Mouse (Mus musculus): ENCODE data around the gene Tet2. TPM values are rescaled to one million over a fixed set of nuclear protein-coding genes. Genes with fewer than 3 reads are reported as not detected.

Tet2 gene
- polyA plus RNA-seq, 2 experiments, result 2.4 to 2.5 TPM

GRCm38 (mm10) chr3:133488022-133488725 is 56.8 kb downstream of the Tet2 start:
- Histone ChIP-seq H3K27me3 (ENCODE audit: control insufficient read depth, insufficient read depth, low read length) (no peaks in the 10 kb centered on the region), H3K4me2 (ENCODE audit: low read depth) (no peak overlapping the region), H3K4me3 (ENCODE audit: insufficient read depth in 1 of 2, low read depth in 2 of 2, low read length in 2 of 2) (no peak overlapping the region), H3K27ac (no peak overlapping the region), H3K4me1 (replicated peaks; ENCODE audit: control insufficient read depth in 2 of 2, insufficient read depth in 2 of 2, low read length in 1 of 2) (no peaks in the 10 kb centered on the region), H3K36me3 (replicated peaks; ENCODE audit: control insufficient read depth, insufficient read depth, low read depth) (peaks cover 3% of the 10 kb centered on the region; the same call in 1 of the 2 replicates), H3K9me3 (ENCODE audit: control insufficient read depth, low read length) (no peaks in the 10 kb centered on the region), H3K9ac (replicated peaks) (no peak overlapping the region)
- ATAC-seq (ENCODE audit: insufficient read depth), result no peak
- TF ChIP-seq CTCF (IDR thresholded peaks at IDR 0.05; ENCODE audit: low read depth) (no peak), EP300 (IDR thresholded peaks at IDR 0.05; ENCODE audit: low read depth) (no peak)
- WGBS (ENCODE audit: insufficient replicate concordance), result 74% methylated on average over 13 of the region's 13 CpGs
- DNase-seq (ENCODE audit: low read depth in 3 of 3, low spot score in 3 of 3), result no peak

GRCm38 (mm10) chr3:133482887-133483286 is 62.1 kb downstream of the Tet2 start:
- ATAC-seq (ENCODE audit: insufficient read depth), result no peak
- no peak overlapping the region for H3K9ac ChIP-seq (replicated peaks)
- DNase-seq (ENCODE audit: low read depth in 3 of 3, low spot score in 3 of 3), result no peak
- WGBS (ENCODE audit: insufficient replicate concordance), result 75% methylated on average over 1 of the region's 1 CpGs
- TF ChIP-seq EP300 (IDR thresholded peaks at IDR 0.05; ENCODE audit: low read depth) (no peak), CTCF (IDR thresholded peaks at IDR 0.05; ENCODE audit: low read depth) (no peak)
- no peaks in the 10 kb centered on the region for H3K9me3 ChIP-seq (ENCODE audit: control insufficient read depth, low read length)
- H3K4me2 ChIP-seq (ENCODE audit: low read depth), result no peak overlapping the region
- no peak overlapping the region for H3K4me3 ChIP-seq (ENCODE audit: insufficient read depth in 1 of 2, low read depth in 2 of 2, low read length in 2 of 2)
- H3K36me3 ChIP-seq (replicated peaks; ENCODE audit: control insufficient read depth, insufficient read depth, low read depth), result peaks cover 3% of the 10 kb centered on the region; the same call in 1 of the 2 replicates
- no peak overlapping the region for H3K27ac ChIP-seq
- no peaks in the 10 kb centered on the region for H3K27me3 ChIP-seq (ENCODE audit: control insufficient read depth, insufficient read depth, low read length)
- H3K4me1 ChIP-seq (replicated peaks; ENCODE audit: control insufficient read depth in 2 of 2, insufficient read depth in 2 of 2, low read length in 1 of 2), result no peaks in the 10 kb centered on the region

- Histone ChIP-seq H3K4me1 (replicated peaks; ENCODE audit: control insufficient read depth in 2 of 2, insufficient read depth in 2 of 2, low read length in 1 of 2) (no peaks in the 10 kb centered on the region), H3K9me3 (ENCODE audit: control insufficient read depth, low read length) (no peaks in the 10 kb centered on the region), H3K27me3 (ENCODE audit: control insufficient read depth, insufficient read depth, low read length) (no peaks in the 10 kb centered on the region), H3K27ac (no peak overlapping the region), H3K36me3 (replicated peaks; ENCODE audit: control insufficient read depth, insufficient read depth, low read depth) (no peaks in the 10 kb centered on the region; the same call in 1 of the 2 replicates), H3K4me2 (ENCODE audit: low read depth) (no peak overlapping the region), H3K9ac (replicated peaks) (no peak overlapping the region), H3K4me3 (ENCODE audit: insufficient read depth in 1 of 2, low read depth in 2 of 2, low read length in 2 of 2) (no peak overlapping the region)
- WGBS (ENCODE audit: insufficient replicate concordance), result 68% methylated on average over 3 of the region's 3 CpGs
- TF ChIP-seq EP300 (IDR thresholded peaks at IDR 0.05; ENCODE audit: low read depth) (no peak), CTCF (IDR thresholded peaks at IDR 0.05; ENCODE audit: low read depth) (no peak)
- DNase-seq (ENCODE audit: low read depth in 3 of 3, low spot score in 3 of 3) (no peak), ATAC-seq (ENCODE audit: insufficient read depth) (no peak)
Measured at GRCm38 (mm10) chr3:133478987-133479386, 66.0 kb downstream of the Tet2 start.

DNA sequence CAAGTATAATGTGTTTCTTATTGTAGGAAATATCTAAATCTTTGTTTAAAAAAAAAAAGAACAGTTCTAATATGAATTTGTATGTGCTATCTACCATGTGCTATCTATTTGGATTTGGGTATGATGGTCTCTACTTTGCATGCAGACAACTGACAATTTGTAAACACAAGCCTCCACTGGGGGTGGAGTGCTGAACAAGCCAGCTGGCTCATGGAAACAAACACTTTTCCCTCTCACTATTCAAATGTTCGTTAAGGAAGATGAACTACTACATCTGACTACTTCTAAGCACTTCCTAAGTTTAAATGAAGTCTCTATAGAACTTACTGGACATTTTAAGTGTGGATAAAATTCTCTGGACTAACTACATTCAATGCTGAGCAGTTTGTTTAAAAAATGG is 71.2 kb downstream of the Tet2 start:
- no peaks in the 10 kb centered on the region for H3K27me3 ChIP-seq (ENCODE audit: control insufficient read depth, insufficient read depth, low read length)
- no peaks in the 10 kb centered on the region for H3K9me3 ChIP-seq (ENCODE audit: control insufficient read depth, low read length)
- ATAC-seq (ENCODE audit: insufficient read depth), result no peak
- H3K4me3 ChIP-seq (ENCODE audit: insufficient read depth in 1 of 2, low read depth in 2 of 2, low read length in 2 of 2), result no peak overlapping the region
- WGBS (ENCODE audit: insufficient replicate concordance), result 55% methylated on average over 1 of the region's 1 CpGs
- H3K4me1 ChIP-seq (replicated peaks; ENCODE audit: control insufficient read depth in 2 of 2, insufficient read depth in 2 of 2, low read length in 1 of 2), result no peaks in the 10 kb centered on the region
- no peaks in the 10 kb centered on the region for H3K36me3 ChIP-seq (replicated peaks; ENCODE audit: control insufficient read depth, insufficient read depth, low read depth)
- TF ChIP-seq EP300 (IDR thresholded peaks at IDR 0.05; ENCODE audit: low read depth), result no peak
- TF ChIP-seq CTCF (IDR thresholded peaks at IDR 0.05; ENCODE audit: low read depth), result no peak
- H3K9ac ChIP-seq (replicated peaks), result no peak overlapping the region
- no peak for DNase-seq (ENCODE audit: low read depth in 3 of 3, low spot score in 3 of 3)
- no peak overlapping the region for H3K27ac ChIP-seq
- no peak overlapping the region for H3K4me2 ChIP-seq (ENCODE audit: low read depth)

- ATAC-seq (ENCODE audit: insufficient read depth) (no peak), DNase-seq (ENCODE audit: low read depth in 3 of 3, low spot score in 3 of 3) (no peak)
- TF ChIP-seq CTCF (IDR thresholded peaks at IDR 0.05; ENCODE audit: low read depth), result no peak
- TF ChIP-seq EP300 (IDR thresholded peaks at IDR 0.05; ENCODE audit: low read depth), result no peak
- Histone ChIP-seq H3K4me2 (ENCODE audit: low read depth) (no peak overlapping the region), H3K27ac (no peak overlapping the region), H3K4me3 (ENCODE audit: insufficient read depth in 1 of 2, low read depth in 2 of 2, low read length in 2 of 2) (no peak overlapping the region), H3K36me3 (replicated peaks; ENCODE audit: control insufficient read depth, insufficient read depth, low read depth) (peaks cover 4% of the 10 kb centered on the region; the same call in 1 of the 2 replicates), H3K4me1 (replicated peaks; ENCODE audit: control insufficient read depth in 2 of 2, insufficient read depth in 2 of 2, low read length in 1 of 2) (no peaks in the 10 kb centered on the region), H3K9ac (replicated peaks) (no peak overlapping the region), H3K27me3 (ENCODE audit: control insufficient read depth, insufficient read depth, low read length) (no peaks in the 10 kb centered on the region), H3K9me3 (ENCODE audit: control insufficient read depth, low read length) (no peaks in the 10 kb centered on the region)
- WGBS (ENCODE audit: insufficient replicate concordance), result 71% methylated on average over 4 of the region's 4 CpGs
Measured at GRCm38 (mm10) chr3:133471101-133471500, 73.8 kb downstream of the Tet2 start.

Measured in liver, embryonic 14.5 days (tissue).